Mouse (Mus musculus): ENCODE data around the gene Ctrb1.

- no peak for TF ChIP-seq CTCF (conservative IDR thresholded peaks at IDR 0.05; ENCODE audit: insufficient read depth, insufficient read length, low read depth, low read length)
- TF ChIP-seq POLR2A (IDR thresholded peaks at IDR 0.05; ENCODE audit: low read depth, low read length) = no peak
Measured at GRCm38 (mm10) chr8:111740301-111740711, 49.5 kb upstream of the Ctrb1 start.

Measured in kidney, adult 2 months (tissue).